Comparison of ENCODE assay signal across 9 mouse cellular contexts in the genomic region with DNA sequence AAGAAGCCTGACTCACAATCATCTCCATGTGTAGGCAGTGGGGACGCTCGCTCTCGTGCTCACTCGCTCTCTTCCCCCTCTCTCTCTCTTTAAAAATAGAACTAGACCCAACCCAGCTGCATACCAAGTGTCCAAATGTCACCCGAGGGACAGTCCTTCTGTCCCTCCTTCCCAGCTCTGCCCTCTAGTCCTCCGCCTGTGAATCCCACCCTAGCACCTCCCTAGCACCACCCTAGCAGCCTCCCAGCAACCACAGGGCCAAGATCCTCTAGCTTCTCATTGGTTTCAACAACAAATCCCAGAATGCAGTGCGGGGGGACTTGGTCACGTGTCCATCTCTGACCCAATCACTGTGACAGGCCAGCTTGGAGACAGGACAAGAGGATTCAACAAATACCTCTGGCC. TPM values are rescaled to one million over a fixed set of nuclear protein-coding genes. Genes with fewer than 3 reads are reported as not detected.
DNase-seq lines count a peak whose midpoint lies in the region; ATAC-seq and TF ChIP-seq lines count a peak whose summit lies in the region.
"Had no signal": no experiment of that assay in that cellular context is flagged by ENCODE, and none has a peak within 500 bp of the region (broad histone marks: within the 10 kb centered on the region; RNA-seq: fewer than 3 reads in every experiment).

No protein-coding gene starts in this region.

- no peaks in the 10 kb centered on the region for H3K9me3 ChIP-seq in lung, postnatal 0 days (ENCODE audit: low read length)
- H3K9me3 ChIP-seq in embryonic facial prominence, embryonic 15.5 days (replicated peaks), result no peaks in the 10 kb centered on the region
- no peaks in the 10 kb centered on the region for H3K9me3 ChIP-seq in heart, postnatal 0 days (replicated peaks; ENCODE audit: control insufficient read depth, low read length)
- H3K9me3 ChIP-seq in intestine, postnatal 0 days (ENCODE audit: control insufficient read depth), result no peaks in the 10 kb centered on the region
- H3K9me3 ChIP-seq: neural tube, embryonic 13.5 days had no signal

- no peak for TF ChIP-seq CTCF in lung, postnatal 0 days (IDR thresholded peaks at IDR 0.05)
- 0 out of 2 replicates have a peak, but pooled peaks have one; percentile 1 for TF ChIP-seq CTCF in heart, postnatal 0 days (IDR thresholded peaks at IDR 0.05; ENCODE audit: low read depth)
- no peak for TF ChIP-seq CTCF in intestine, postnatal 0 days (IDR thresholded peaks at IDR 0.05; ENCODE audit: low read depth)

- H3K27me3 ChIP-seq in lung, postnatal 0 days (replicated peaks; ENCODE audit: insufficient read depth, low read length), result no peaks in the 10 kb centered on the region
- no peaks in the 10 kb centered on the region for H3K27me3 ChIP-seq in embryonic facial prominence, embryonic 15.5 days
- H3K27me3 ChIP-seq in heart, postnatal 0 days (ENCODE audit: control insufficient read depth, insufficient read depth, low read length), result no peaks in the 10 kb centered on the region
- H3K27me3 ChIP-seq in intestine, postnatal 0 days (replicated peaks; ENCODE audit: control insufficient read depth, insufficient read depth, low read length), result no peaks in the 10 kb centered on the region
- H3K27me3 ChIP-seq: neural tube, embryonic 13.5 days had no signal

- H3K27ac ChIP-seq in lung, postnatal 0 days (ENCODE audit: low read length), result no peak overlapping the region
- H3K27ac ChIP-seq in embryonic facial prominence, embryonic 15.5 days (replicated peaks), result peak overlapping the region; percentile 28; the same call in 1 of the 2 replicates
- H3K27ac ChIP-seq in heart, postnatal 0 days (ENCODE audit: low read depth), result peak overlapping the region; percentile 80
- no peak overlapping the region for H3K27ac ChIP-seq in intestine, postnatal 0 days (ENCODE audit: low read depth, low read length)
- H3K27ac ChIP-seq: neural tube, embryonic 13.5 days had no signal

- H3K36me3 ChIP-seq in lung, postnatal 0 days (ENCODE audit: insufficient read depth, low read length), result no peaks in the 10 kb centered on the region
- no peaks in the 10 kb centered on the region for H3K36me3 ChIP-seq in embryonic facial prominence, embryonic 15.5 days
- no peaks in the 10 kb centered on the region for H3K36me3 ChIP-seq in heart, postnatal 0 days (replicated peaks; ENCODE audit: control insufficient read depth, insufficient read depth, low read length)
- H3K36me3 ChIP-seq in intestine, postnatal 0 days (ENCODE audit: control insufficient read depth, insufficient read depth), result no peaks in the 10 kb centered on the region
- H3K36me3 ChIP-seq: neural tube, embryonic 13.5 days had no signal

- DNase-seq in lung, postnatal 0 days (ENCODE audit: low spot score), result peak; percentile 37
- DNase-seq in lung, postnatal 14 days, result no peak
- DNase-seq in heart, postnatal 0 days (ENCODE audit: low spot score), result peak; percentile 74
- DNase-seq in right cerebral cortex, postnatal 36 days (ENCODE audit: low spot score in 2 of 2), result peak; percentile 25

- TF ChIP-seq EP300 in lung, postnatal 0 days (IDR thresholded peaks at IDR 0.05), result no peak
- TF ChIP-seq EP300 in heart, postnatal 0 days (IDR thresholded peaks at IDR 0.05; ENCODE audit: low read depth), result no peak

- no peak overlapping the region for H3K4me3 ChIP-seq in lung, postnatal 0 days (ENCODE audit: low read depth, low read length)
- no peak overlapping the region for H3K4me3 ChIP-seq in embryonic facial prominence, embryonic 15.5 days (replicated peaks)
- H3K4me3 ChIP-seq in heart, postnatal 0 days (ENCODE audit: low read depth, low read length), result no peak overlapping the region
- no peak overlapping the region for H3K4me3 ChIP-seq in intestine, postnatal 0 days (ENCODE audit: low read depth, low read length)
- H3K4me3 ChIP-seq: neural tube, embryonic 13.5 days had no signal

- 71% methylated on average over 8 of the region's 8 CpGs for WGBS in lung, postnatal 0 days
- WGBS in embryonic facial prominence, embryonic 15.5 days, result 60% methylated on average over 8 of the region's 8 CpGs
- 39% methylated on average over 8 of the region's 8 CpGs for WGBS in heart, postnatal 0 days
- 76% methylated on average over 8 of the region's 8 CpGs for WGBS in intestine, postnatal 0 days

- no peak overlapping the region for H3K4me2 ChIP-seq in lung, postnatal 0 days (replicated peaks; ENCODE audit: low read depth, low read length)
- H3K4me2 ChIP-seq in embryonic facial prominence, embryonic 15.5 days (replicated peaks), result no peak overlapping the region
- H3K4me2 ChIP-seq in heart, postnatal 0 days (ENCODE audit: low read depth, low read length), result no peak overlapping the region
- H3K4me2 ChIP-seq in intestine, postnatal 0 days (replicated peaks; ENCODE audit: low read depth), result no peak overlapping the region
- H3K4me2 ChIP-seq: neural tube, embryonic 13.5 days had no signal

- no peaks in the 10 kb centered on the region for H3K4me1 ChIP-seq in lung, postnatal 0 days (ENCODE audit: insufficient read depth, low read depth, low read length)
- H3K4me1 ChIP-seq in embryonic facial prominence, embryonic 15.5 days, result no peaks in the 10 kb centered on the region
- peaks cover 31% of the 10 kb centered on the region for H3K4me1 ChIP-seq in heart, postnatal 0 days (ENCODE audit: control insufficient read depth, insufficient read depth)
- H3K4me1 ChIP-seq in intestine, postnatal 0 days (replicated peaks; ENCODE audit: control insufficient read depth, insufficient read depth, low read length), result peaks cover 6% of the 10 kb centered on the region; the same call in 1 of the 2 replicates

- H3K9ac ChIP-seq in lung, postnatal 0 days (replicated peaks; ENCODE audit: low read depth), result no peak overlapping the region
- H3K9ac ChIP-seq in embryonic facial prominence, embryonic 15.5 days, result no peak overlapping the region
- no peak overlapping the region for H3K9ac ChIP-seq in heart, postnatal 0 days (replicated peaks; ENCODE audit: low read depth, low read length)
- H3K9ac ChIP-seq in intestine, postnatal 0 days (ENCODE audit: low read depth, low read length), result no peak overlapping the region
- H3K9ac ChIP-seq: neural tube, embryonic 13.5 days had no signal

- peak; percentile 62 for ATAC-seq in lung, postnatal 0 days
- peak; percentile 31; the same call in 1 of the 2 replicates for ATAC-seq in embryonic facial prominence, embryonic 15.5 days (ENCODE audit: insufficient number of reproducible peaks, low FRiP score, low TSS enrichment, low read depth)
- peak; percentile 80 for ATAC-seq in heart, postnatal 0 days (ENCODE audit: insufficient read depth, low read depth)
- ATAC-seq in intestine, postnatal 0 days, result no peak
- ATAC-seq in inflammation-experienced regulatory T-cells, adult 6 months, result no peak
- ATAC-seq in megakaryocyte-erythroid progenitor cell, adult 5-6 weeks (replicated peaks; ENCODE audit: low FRiP score, low TSS enrichment, poor library complexity, severe bottlenecking), result no peak

RNA-seq across cellular contexts. Expression of a gene that starts 27.2 kb away (rescaled TPM):
- polyA plus RNA-seq in lung, postnatal 0 days (2015; fragmentation: Nextera tagmentation; extraction: Ambion mirVana), result 10.3 and 12.2 TPM in 2 replicates
- 11.5 and 14.8 TPM in 2 replicates for polyA plus RNA-seq in embryonic facial prominence, embryonic 15.5 days (2015; fragmentation: Nextera tagmentation; extraction: Ambion mirVana)
- 24.2 and 30.1 TPM in 2 replicates for total RNA-seq in heart, postnatal 0 days (2014; rRNA removed; ENCODE audit: low replicate concordance)
- polyA plus RNA-seq in heart, postnatal 0 days (2015; fragmentation: Nextera tagmentation; extraction: Ambion mirVana), result 6.5 and 7.5 TPM in 2 replicates
- polyA plus RNA-seq in intestine, postnatal 0 days (2015; fragmentation: Nextera tagmentation; extraction: Ambion mirVana), result 22.4 and 26.6 TPM in 2 replicates
- 10 to 100 TPM in 1 of 3 experiments, 1 to 10 TPM in 2; 5.1 to 16.7 (median 5.2) TPM for polyA plus RNA-seq in inflammation-experienced regulatory T-cells, adult 6 months (2017; shearing (Covaris generic))
- total RNA-seq in megakaryocyte-erythroid progenitor cell, adult 5-6 weeks (2014; fragmentation: Nextera tagmentation), result 2.1 TPM in 1 of 2 replicates, not detected in the other
- total RNA-seq in megakaryocyte-erythroid progenitor cell, adult 5-6 weeks (2017), result 0.80 and 20.1 TPM in 2 replicates

RNA-seq across cellular contexts. Expression of a gene that starts 45.4 kb away (rescaled TPM):
- 9.2 and 9.8 TPM in 2 replicates for polyA plus RNA-seq in lung, postnatal 0 days (2015; fragmentation: Nextera tagmentation; extraction: Ambion mirVana)
- 17.0 and 20.5 TPM in 2 replicates for polyA plus RNA-seq in embryonic facial prominence, embryonic 15.5 days (2015; fragmentation: Nextera tagmentation; extraction: Ambion mirVana)
- total RNA-seq in heart, postnatal 0 days (2014; rRNA removed; ENCODE audit: low replicate concordance), result 31.9 and 51.5 TPM in 2 replicates
- 9.9 and 10.7 TPM in 2 replicates for polyA plus RNA-seq in heart, postnatal 0 days (2015; fragmentation: Nextera tagmentation; extraction: Ambion mirVana)
- 14.9 and 15.7 TPM in 2 replicates for polyA plus RNA-seq in intestine, postnatal 0 days (2015; fragmentation: Nextera tagmentation; extraction: Ambion mirVana)
- polyA plus RNA-seq in inflammation-experienced regulatory T-cells, adult 6 months (2017; shearing (Covaris generic)), result 10 to 100 TPM; 28.6 to 62.5 (median 41.6) TPM
- 46.2 and 48.6 TPM in 2 replicates for total RNA-seq in megakaryocyte-erythroid progenitor cell, adult 5-6 weeks (2014; fragmentation: Nextera tagmentation)
- 20.5 and 28.3 TPM in 2 replicates for total RNA-seq in megakaryocyte-erythroid progenitor cell, adult 5-6 weeks (2017)

Comparison
In these comparisons a context has a peak if more than half of its experiments do, and no peak if none do; other contexts are left out.
1. ATAC-seq: peak in lung, postnatal 0 days (single experiment), embryonic facial prominence, embryonic 15.5 days (single experiment) and heart, postnatal 0 days (single experiment); none in intestine, postnatal 0 days (single experiment), inflammation-experienced regulatory T-cells, adult 6 months (single experiment) and megakaryocyte-erythroid progenitor cell, adult 5-6 weeks (single experiment).
2. H3K27ac ChIP-seq: peak in embryonic facial prominence, embryonic 15.5 days (single experiment) and heart, postnatal 0 days (single experiment); none in lung, postnatal 0 days (single experiment) and intestine, postnatal 0 days (single experiment).